Mouse (Mus musculus): Measurements from ENCODE around the gene 2310061I04Rik.

GRCm38 (mm10) chr17:35868165-35868820 lies 28.9 kb downstream of the 2310061I04Rik start:
- TF ChIP-seq CTCF (IDR thresholded peaks at IDR 0.05; ENCODE audit: extremely low read depth, insufficient read length, insufficient replicate concordance, low read depth, low read length) (no peak), POLR2A (IDR thresholded peaks at IDR 0.05; ENCODE audit: low read depth, low read length) (peak; percentile 19; the same call in 1 of the 2 replicates)

Measured in small intestine, adult 2 months (tissue).